Mouse (Mus musculus) right cerebral cortex, postnatal 10 days (tissue): ENCODE data around the gene Olfr1036.
"Not testable (repeated sequence)": the region's sequence is repeated elsewhere in the genome, so short reads cannot be mapped to it uniquely, and the experiment has no call there.

ENCODE experiments used
- DNase-seq, 2 experiments: peaks; one replicate each; pipeline ENCODE4 v3.0.0; 2021; ENCODE audit warnings: low spot score in 2 of 2

The Olfr1036 gene

GRCm38 (mm10) chr2:86073692-86074091 is at the start of gene Olfr1036:
Gene Olfr1036, plus strand, starts transcription at chr2:86073992.
- DNase-seq = not testable (repeated sequence)

- DNase-seq = no peak
These were observed 28.2 kb upstream of the Olfr1036 start, which contains the start of gene Olfr1034 for GRCm38 (mm10) chr2:86045561-86045960. Gene Olfr1034, plus strand, starts transcription at chr2:86045861.

DNA sequence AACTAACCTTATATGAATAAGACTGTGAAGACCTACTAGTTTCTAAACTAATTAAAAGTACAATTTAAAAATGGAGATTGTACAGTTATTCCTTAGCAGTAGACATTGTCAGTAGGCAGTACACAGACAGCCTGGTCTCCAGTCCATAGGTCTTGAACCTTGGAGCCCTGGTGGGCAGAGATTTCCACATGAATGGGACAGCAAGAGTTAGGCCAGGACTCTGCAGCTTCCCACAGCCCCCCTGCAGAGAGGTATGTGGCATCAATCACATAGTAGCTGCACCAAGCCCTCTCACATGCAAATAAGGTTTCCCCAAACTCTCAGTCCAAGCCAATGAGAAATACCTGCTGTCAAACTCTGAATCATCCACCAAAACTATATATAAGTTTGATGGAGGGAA is 23.0 kb upstream of the Olfr1036 start:
- DNase-seq = not testable (repeated sequence)

DNA sequence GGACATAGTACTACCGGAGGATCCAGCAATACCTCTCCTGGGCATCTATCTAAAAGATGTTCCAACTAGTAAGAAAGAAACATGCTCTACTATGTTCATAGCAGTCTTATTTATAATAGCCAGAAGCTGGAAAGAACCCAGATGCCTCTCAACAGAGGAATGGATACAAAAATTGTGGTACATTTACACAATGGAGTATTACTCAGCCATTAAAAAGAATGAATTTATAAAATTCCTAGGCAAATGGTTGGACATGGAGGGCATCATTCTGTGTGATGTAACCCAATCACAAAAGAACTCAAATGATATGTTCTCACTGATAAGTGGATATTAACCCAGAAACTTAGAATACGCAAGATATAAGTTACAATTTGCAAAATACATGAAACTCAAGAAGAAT is 10.0 kb upstream of the Olfr1036 start:
- not testable (repeated sequence) for DNase-seq

DNA sequence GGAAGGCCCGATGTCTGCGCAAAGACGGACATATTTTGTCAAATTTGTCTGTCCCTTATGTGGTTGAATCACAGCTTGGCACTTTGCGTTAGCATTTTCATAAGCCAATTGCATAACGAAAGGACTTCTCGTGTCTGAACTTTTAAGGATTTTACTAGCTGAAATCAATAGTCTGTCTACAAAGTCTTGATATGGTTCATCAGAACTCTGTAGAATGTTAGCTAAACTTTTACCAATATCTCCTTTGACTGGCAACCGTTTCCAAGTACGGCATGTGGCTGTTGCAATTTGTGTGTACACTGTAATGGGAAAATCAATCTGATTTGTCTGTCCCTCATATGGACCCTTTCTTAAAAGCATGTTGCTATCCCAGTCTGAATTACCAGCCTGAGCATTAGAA is 3.6 kb upstream of the Olfr1036 start:
- DNase-seq = no peak

- not testable (repeated sequence) for DNase-seq
These were observed 6.7 kb downstream of the Olfr1036 start for GRCm38 (mm10) chr2:86080478-86080877.

GRCm38 (mm10) chr2:86087285-86087684 is 13.5 kb downstream of the Olfr1036 start, which contains the start of gene Olfr1037:
Gene Olfr1037, minus strand, starts transcription at chr2:86087385.
- no peak for DNase-seq
